Mouse (Mus musculus) C2C12 (cell line): Measurements from ENCODE around the gene Tenm4.

ENCODE experiments used
- CTCF ChIP-seq: IDR thresholded peaks from one replicate; pipeline ENCODE4 v1.5.1; 2011; ENCODE audit not compliant: control insufficient read depth, insufficient read depth, insufficient read length
- MYOD1 ChIP-seq: IDR thresholded peaks from one replicate; pipeline ENCODE4 v1.6.1; 2011; ENCODE audit warnings: low read depth; ENCODE audit not compliant: control insufficient read depth, insufficient read length

DNA sequence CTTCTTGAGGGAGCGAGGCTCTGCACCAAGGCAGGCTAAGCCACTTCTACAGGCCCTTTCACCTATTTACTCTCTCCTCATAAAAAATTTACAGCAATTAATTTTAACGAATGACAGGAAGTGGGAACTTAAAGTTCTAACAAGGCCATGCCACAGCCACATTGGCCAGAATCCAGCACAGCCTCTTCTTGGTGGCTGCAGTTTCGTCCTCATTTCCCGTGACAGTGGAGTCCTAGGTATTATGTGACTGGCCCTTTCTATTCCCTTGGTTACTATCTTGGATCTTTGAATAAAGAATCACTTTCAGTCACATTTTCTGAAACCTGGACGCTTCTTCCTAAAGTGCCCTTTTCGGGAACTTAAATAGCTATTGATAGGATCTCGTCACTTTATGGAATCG, 181.6 kb downstream of the Tenm4 start:
- no peak for TF ChIP-seq CTCF
- TF ChIP-seq MYOD1 = no peak
